Mouse (Mus musculus): Measurements from ENCODE around the gene Tmem206. TPM values are rescaled to one million over a fixed set of nuclear protein-coding genes. Genes with fewer than 3 reads are reported as not detected.

Tmem206 gene
- polyA plus RNA-seq, 1 experiment from 2014 or later = 16.6 TPM

- H3K27ac ChIP-seq (ENCODE audit: poor library complexity, severe bottlenecking) = no peak overlapping the region
- H3K27me3 ChIP-seq (replicated peaks) = no peaks in the 10 kb centered on the region
- peak overlapping the region; percentile 85 for H3K4me2 ChIP-seq
- no peaks in the 10 kb centered on the region for H3K9me3 ChIP-seq (replicated peaks)
- no peak overlapping the region for H3K4me3 ChIP-seq
- 78% methylated on average over 8 of the region's 8 CpGs for WGBS
- no peak overlapping the region for H3K9ac ChIP-seq
- H3K36me3 ChIP-seq = peaks cover 8% of the 10 kb centered on the region
- no peak for ATAC-seq (ENCODE audit: insufficient number of reproducible peaks, low FRiP score)
- H3K4me1 ChIP-seq (replicated peaks) = peaks cover 26% of the 10 kb centered on the region
These were observed 1.5 kb downstream of the Tmem206 start for GRCm38 (mm10) chr1:191327258-191327657.

- Histone ChIP-seq H3K4me3 (no peak overlapping the region), H3K4me1 (replicated peaks) (peaks cover 26% of the 10 kb centered on the region), H3K27ac (ENCODE audit: poor library complexity, severe bottlenecking) (no peak overlapping the region), H3K36me3 (peaks cover 14% of the 10 kb centered on the region), H3K9me3 (replicated peaks) (no peaks in the 10 kb centered on the region), H3K27me3 (replicated peaks) (no peaks in the 10 kb centered on the region), H3K9ac (no peak overlapping the region), H3K4me2 (0 out of 2 replicates have a peak overlapping the region, but pooled peaks have one; percentile 15)
- ATAC-seq (ENCODE audit: insufficient number of reproducible peaks, low FRiP score) = no peak
- WGBS = 76% methylated on average over 8 of the region's 8 CpGs
These were observed 2.3 kb downstream of the Tmem206 start for GRCm38 (mm10) chr1:191328019-191328441.

GRCm38 (mm10) chr1:191330356-191330755, 4.6 kb downstream of the Tmem206 start:
- Histone ChIP-seq H3K9ac (no peak overlapping the region), H3K9me3 (replicated peaks) (no peaks in the 10 kb centered on the region), H3K4me2 (no peak overlapping the region), H3K27ac (ENCODE audit: poor library complexity, severe bottlenecking) (no peak overlapping the region), H3K4me1 (replicated peaks) (peaks cover 26% of the 10 kb centered on the region), H3K27me3 (replicated peaks) (no peaks in the 10 kb centered on the region), H3K36me3 (peaks cover 24% of the 10 kb centered on the region), H3K4me3 (no peak overlapping the region)
- 80% methylated on average over 4 of the region's 4 CpGs for WGBS
- no peak for ATAC-seq (ENCODE audit: insufficient number of reproducible peaks, low FRiP score)

- ATAC-seq (ENCODE audit: insufficient number of reproducible peaks, low FRiP score) = no peak
- H3K27ac ChIP-seq (ENCODE audit: poor library complexity, severe bottlenecking) = no peak overlapping the region
- no peak overlapping the region for H3K4me2 ChIP-seq
- H3K4me1 ChIP-seq (replicated peaks) = no peaks in the 10 kb centered on the region
- H3K9ac ChIP-seq = no peak overlapping the region
- H3K36me3 ChIP-seq = peaks cover 48% of the 10 kb centered on the region
- no peaks in the 10 kb centered on the region for H3K27me3 ChIP-seq (replicated peaks)
- no peak overlapping the region for H3K4me3 ChIP-seq
- H3K9me3 ChIP-seq (replicated peaks) = peaks cover 5% of the 10 kb centered on the region; the same call in 1 of the 2 replicates
- 71% methylated on average over 5 of the region's 5 CpGs for WGBS
These were observed 8.8 kb downstream of the Tmem206 start for GRCm38 (mm10) chr1:191334500-191334899.

GRCm38 (mm10) chr1:191339876-191340275, 14.2 kb downstream of the Tmem206 start:
- 90% methylated on average over 2 of the region's 2 CpGs for WGBS

GRCm38 (mm10) chr1:191340530-191340929, 14.8 kb downstream of the Tmem206 start:
- H3K4me2 ChIP-seq = no peak overlapping the region
- WGBS = 70% methylated on average over 4 of the region's 4 CpGs
- ATAC-seq (ENCODE audit: insufficient number of reproducible peaks, low FRiP score) = no peak
- no peak overlapping the region for H3K9ac ChIP-seq
- H3K27me3 ChIP-seq (replicated peaks) = no peaks in the 10 kb centered on the region
- no peak overlapping the region for H3K4me3 ChIP-seq
- peaks cover 5% of the 10 kb centered on the region; the same call in 1 of the 2 replicates for H3K9me3 ChIP-seq (replicated peaks)
- H3K27ac ChIP-seq (ENCODE audit: poor library complexity, severe bottlenecking) = no peak overlapping the region
- H3K4me1 ChIP-seq (replicated peaks) = 0 out of 2 replicates have a peak, but pooled peaks cover 4% of the 10 kb centered on the region
- peaks cover 81% of the 10 kb centered on the region for H3K36me3 ChIP-seq

More at GRCm38 (mm10) chr1:191339876-191340275, 14.2 kb downstream of the Tmem206 start:
- no peak overlapping the region for H3K27ac ChIP-seq (ENCODE audit: poor library complexity, severe bottlenecking)
- no peak overlapping the region for H3K9ac ChIP-seq
- no peaks in the 10 kb centered on the region for H3K27me3 ChIP-seq (replicated peaks)
- 0 out of 2 replicates have a peak, but pooled peaks cover 4% of the 10 kb centered on the region for H3K4me1 ChIP-seq (replicated peaks)
- no peak overlapping the region for H3K4me3 ChIP-seq
- no peak overlapping the region for H3K4me2 ChIP-seq
- ATAC-seq (ENCODE audit: insufficient number of reproducible peaks, low FRiP score) = no peak
- H3K9me3 ChIP-seq (replicated peaks) = peaks cover 5% of the 10 kb centered on the region; the same call in 1 of the 2 replicates
- H3K36me3 ChIP-seq = peaks cover 75% of the 10 kb centered on the region

GRCm38 (mm10) chr1:191347602-191348001, 21.9 kb downstream of the Tmem206 start:
- ATAC-seq (ENCODE audit: insufficient number of reproducible peaks, low FRiP score) = no peak
- no peak overlapping the region for H3K9ac ChIP-seq
- H3K4me1 ChIP-seq (replicated peaks) = peaks cover 24% of the 10 kb centered on the region
- H3K27ac ChIP-seq (ENCODE audit: poor library complexity, severe bottlenecking) = no peak overlapping the region
- H3K4me2 ChIP-seq = no peak overlapping the region
- H3K36me3 ChIP-seq = peaks cover 74% of the 10 kb centered on the region
- H3K27me3 ChIP-seq (replicated peaks) = no peaks in the 10 kb centered on the region
- WGBS = 79% methylated on average over 8 of the region's 8 CpGs
- H3K9me3 ChIP-seq (replicated peaks) = no peaks in the 10 kb centered on the region
- no peak overlapping the region for H3K4me3 ChIP-seq

- no peak for ATAC-seq (ENCODE audit: insufficient number of reproducible peaks, low FRiP score)
- Histone ChIP-seq H3K9me3 (replicated peaks) (no peaks in the 10 kb centered on the region), H3K27ac (ENCODE audit: poor library complexity, severe bottlenecking) (peak overlapping the region; percentile 69; the same call in 1 of the 2 replicates), H3K9ac (no peak overlapping the region), H3K27me3 (replicated peaks) (no peaks in the 10 kb centered on the region), H3K4me1 (replicated peaks) (peaks cover 27% of the 10 kb centered on the region), H3K4me2 (peak overlapping the region; percentile 29; the same call in 1 of the 2 replicates), H3K4me3 (no peak overlapping the region), H3K36me3 (peaks cover 72% of the 10 kb centered on the region)
- 51% methylated on average over 2 of the region's 2 CpGs for WGBS
These were observed 22.9 kb downstream of the Tmem206 start for GRCm38 (mm10) chr1:191348592-191348991.

GRCm38 (mm10) chr1:191348996-191349395, 23.3 kb downstream of the Tmem206 start:
- WGBS = 6% methylated on average over 5 of the region's 5 CpGs
- Histone ChIP-seq H3K4me1 (replicated peaks) (peaks cover 27% of the 10 kb centered on the region), H3K27me3 (replicated peaks) (no peaks in the 10 kb centered on the region), H3K36me3 (peaks cover 72% of the 10 kb centered on the region), H3K9ac (no peak overlapping the region), H3K4me2 (peak overlapping the region; percentile 29), H3K27ac (ENCODE audit: poor library complexity, severe bottlenecking) (peak overlapping the region; percentile 69), H3K9me3 (replicated peaks) (no peaks in the 10 kb centered on the region), H3K4me3 (no peak overlapping the region)
- 0 out of 2 replicates have a peak, but pooled peaks have one; percentile 69 for ATAC-seq (ENCODE audit: insufficient number of reproducible peaks, low FRiP score)

GRCm38 (mm10) chr1:191349486-191350037, 23.9 kb downstream of the Tmem206 start:
- Histone ChIP-seq H3K9ac (no peak overlapping the region), H3K9me3 (replicated peaks) (no peaks in the 10 kb centered on the region), H3K27me3 (replicated peaks) (no peaks in the 10 kb centered on the region), H3K27ac (ENCODE audit: poor library complexity, severe bottlenecking) (peak overlapping the region; percentile 69), H3K4me3 (no peak overlapping the region), H3K4me1 (replicated peaks) (peaks cover 27% of the 10 kb centered on the region), H3K36me3 (peaks cover 75% of the 10 kb centered on the region), H3K4me2 (peak overlapping the region; percentile 29)
- 49% methylated on average over 23 of the region's 23 CpGs for WGBS
- ATAC-seq (ENCODE audit: insufficient number of reproducible peaks, low FRiP score) = no peak

GRCm38 (mm10) chr1:191350355-191350754, 24.6 kb downstream of the Tmem206 start:
- Histone ChIP-seq H3K4me3 (no peak overlapping the region), H3K4me2 (no peak overlapping the region), H3K36me3 (peaks cover 73% of the 10 kb centered on the region), H3K27ac (ENCODE audit: poor library complexity, severe bottlenecking) (no peak overlapping the region), H3K9ac (no peak overlapping the region), H3K27me3 (replicated peaks) (no peaks in the 10 kb centered on the region), H3K4me1 (replicated peaks) (peaks cover 27% of the 10 kb centered on the region), H3K9me3 (replicated peaks) (no peaks in the 10 kb centered on the region)
- no peak for ATAC-seq (ENCODE audit: insufficient number of reproducible peaks, low FRiP score)
- WGBS = 93% methylated on average over 5 of the region's 5 CpGs
